Mouse (Mus musculus): ENCODE data around the gene Aldh1a3.
A peak's percentile ranks its signal among the peaks of the same experiment; 100 is the strongest.

Aldh1a3 gene

GRCm38 (mm10) chr7:66427437-66428161 lies at the start of gene Aldh1a3:
TSS of gene Aldh1a3 (minus strand) at chr7:66427517.
- no peak for DNase-seq (ENCODE audit: low read depth, low spot score)

- DNase-seq (ENCODE audit: low read depth, low spot score) = no peak
Observed at GRCm38 (mm10) chr7:66476289-66476688, 49.0 kb upstream of the Aldh1a3 start.

- no peak for DNase-seq (ENCODE audit: low read depth, low spot score)
Observed at GRCm38 (mm10) chr7:66471641-66472216, 44.4 kb upstream of the Aldh1a3 start.

DNA sequence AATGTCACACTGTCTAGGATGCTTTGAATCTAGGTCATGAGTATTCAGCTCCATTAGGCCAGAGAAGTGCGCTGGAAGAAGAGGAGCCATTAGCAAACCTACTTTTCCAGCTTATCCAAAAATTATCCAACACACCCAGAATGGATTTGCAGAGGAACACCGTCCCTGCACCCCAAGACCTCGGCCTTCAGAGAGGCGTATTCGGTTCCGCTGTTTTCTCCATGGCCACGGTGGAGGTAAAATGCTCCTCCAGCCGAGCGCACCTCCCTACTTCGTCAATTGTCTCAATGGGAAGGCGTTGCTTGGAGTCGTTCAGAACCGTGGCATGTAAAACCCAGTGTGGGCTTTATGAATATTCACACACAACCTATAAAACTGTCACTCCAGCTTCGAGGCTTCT lies 39.3 kb upstream of the Aldh1a3 start:
- no peak for DNase-seq (ENCODE audit: low read depth, low spot score)

GRCm38 (mm10) chr7:66465241-66465640 lies 37.9 kb upstream of the Aldh1a3 start:
- no peak for DNase-seq (ENCODE audit: low read depth, low spot score)

- DNase-seq (ENCODE audit: low read depth, low spot score) = no peak
Observed at GRCm38 (mm10) chr7:66463081-66463480, 35.8 kb upstream of the Aldh1a3 start.

- no peak for DNase-seq (ENCODE audit: low read depth, low spot score)
Observed at GRCm38 (mm10) chr7:66451622-66452295, 24.4 kb upstream of the Aldh1a3 start.

- DNase-seq (ENCODE audit: low read depth, low spot score) = peak; percentile 30
Observed at GRCm38 (mm10) chr7:66449971-66450752, 22.8 kb upstream of the Aldh1a3 start.

DNA sequence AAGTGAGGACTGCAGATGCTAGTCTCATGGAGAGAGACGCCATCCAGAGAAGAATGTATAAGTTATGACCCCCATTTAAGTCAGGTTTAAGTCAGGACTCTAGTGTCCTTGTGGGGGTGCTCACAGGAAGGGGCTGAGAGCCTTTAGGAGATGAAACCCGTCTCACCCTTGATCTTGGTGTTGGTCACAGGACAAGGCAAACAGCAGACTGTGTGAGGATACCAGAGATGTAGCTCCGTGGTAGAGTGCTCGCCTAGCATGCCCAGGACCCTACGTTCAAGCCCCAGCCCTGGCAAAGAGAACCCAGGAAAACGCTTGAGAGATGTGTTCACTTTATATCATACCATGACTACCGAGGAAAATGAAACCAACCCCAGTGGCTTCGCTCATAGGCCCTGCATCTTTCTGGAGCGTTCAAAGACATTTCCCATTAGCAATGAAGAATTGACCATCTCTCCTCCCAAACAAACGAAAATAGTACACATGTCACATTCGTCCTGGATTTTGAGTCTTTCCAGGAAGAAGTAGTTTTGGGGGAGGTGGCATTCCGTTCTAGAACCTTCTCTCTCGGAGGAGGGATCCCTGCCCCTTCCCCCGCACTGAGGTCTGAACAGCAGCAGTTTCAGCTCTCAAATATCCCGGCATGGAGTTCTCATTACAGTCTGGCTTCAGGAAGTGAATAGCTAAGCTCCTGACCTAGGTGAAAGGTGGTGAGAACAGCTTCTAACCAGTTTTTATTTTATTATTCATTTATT lies 21.6 kb upstream of the Aldh1a3 start:
- DNase-seq (ENCODE audit: low read depth, low spot score) = no peak

GRCm38 (mm10) chr7:66448304-66448703 lies 21.0 kb upstream of the Aldh1a3 start:
- no peak for DNase-seq (ENCODE audit: low read depth, low spot score)

DNA sequence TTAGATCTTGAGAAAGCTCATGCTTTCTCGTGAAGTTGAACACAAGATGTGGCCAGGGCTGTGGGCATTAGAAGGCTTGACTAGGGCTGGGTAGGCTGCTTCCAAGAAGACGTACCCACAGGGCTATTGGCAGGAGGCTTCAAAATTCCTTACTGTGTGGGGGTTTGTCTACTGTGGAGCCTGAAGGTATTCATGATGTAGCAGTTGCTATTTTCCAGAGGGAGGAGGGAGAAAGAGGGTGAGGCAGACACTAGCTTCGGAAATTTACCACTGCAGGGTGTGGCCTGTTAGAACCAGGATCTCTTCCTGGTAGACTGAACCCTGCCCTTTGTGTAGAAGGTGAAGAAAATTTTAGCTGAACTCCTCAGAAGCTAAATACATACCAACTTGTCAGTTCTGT lies 19.5 kb upstream of the Aldh1a3 start:
- DNase-seq (ENCODE audit: low read depth, low spot score) = no peak

DNA sequence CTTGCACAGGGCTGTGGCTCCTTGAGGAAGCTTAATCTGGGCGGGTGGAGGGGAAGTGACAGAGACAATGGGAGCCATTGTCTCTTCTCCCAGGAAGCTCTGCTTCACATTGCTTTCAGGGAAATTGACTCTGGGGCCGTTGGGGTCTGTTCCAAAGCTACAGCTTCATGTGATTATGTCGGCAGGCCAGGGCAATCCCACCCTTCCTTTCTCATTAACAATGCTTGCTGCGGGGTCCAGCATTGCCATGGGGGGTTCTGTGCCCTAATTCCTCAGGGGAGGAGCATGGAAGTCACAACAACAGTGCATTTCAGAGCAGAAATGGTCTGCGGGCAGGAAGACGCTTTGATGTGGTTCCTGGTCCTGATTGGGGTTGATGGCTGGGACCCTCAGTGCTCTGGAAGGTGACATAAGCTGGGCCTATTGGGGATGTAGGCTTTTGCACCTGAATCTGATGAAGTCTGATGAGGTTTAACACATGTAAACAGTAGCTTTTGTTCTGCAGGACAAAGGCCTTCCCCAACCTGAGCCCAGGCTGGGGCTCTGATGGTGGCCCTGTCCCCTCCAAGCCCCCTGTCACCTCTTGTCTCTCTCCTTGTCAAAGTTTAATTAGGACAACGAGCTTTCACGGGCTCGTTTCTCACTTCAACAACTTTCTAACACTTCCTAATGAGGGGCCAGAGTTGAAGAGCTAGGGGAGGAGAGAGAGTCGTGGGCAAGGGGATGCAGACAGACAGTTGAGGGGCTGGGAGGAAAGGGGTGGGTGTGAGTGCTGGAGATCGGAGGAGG lies 18.0 kb upstream of the Aldh1a3 start:
- no peak for DNase-seq (ENCODE audit: low read depth, low spot score)

- no peak for DNase-seq (ENCODE audit: low read depth, low spot score)
Observed at GRCm38 (mm10) chr7:66444706-66445105, 17.4 kb upstream of the Aldh1a3 start.

DNA sequence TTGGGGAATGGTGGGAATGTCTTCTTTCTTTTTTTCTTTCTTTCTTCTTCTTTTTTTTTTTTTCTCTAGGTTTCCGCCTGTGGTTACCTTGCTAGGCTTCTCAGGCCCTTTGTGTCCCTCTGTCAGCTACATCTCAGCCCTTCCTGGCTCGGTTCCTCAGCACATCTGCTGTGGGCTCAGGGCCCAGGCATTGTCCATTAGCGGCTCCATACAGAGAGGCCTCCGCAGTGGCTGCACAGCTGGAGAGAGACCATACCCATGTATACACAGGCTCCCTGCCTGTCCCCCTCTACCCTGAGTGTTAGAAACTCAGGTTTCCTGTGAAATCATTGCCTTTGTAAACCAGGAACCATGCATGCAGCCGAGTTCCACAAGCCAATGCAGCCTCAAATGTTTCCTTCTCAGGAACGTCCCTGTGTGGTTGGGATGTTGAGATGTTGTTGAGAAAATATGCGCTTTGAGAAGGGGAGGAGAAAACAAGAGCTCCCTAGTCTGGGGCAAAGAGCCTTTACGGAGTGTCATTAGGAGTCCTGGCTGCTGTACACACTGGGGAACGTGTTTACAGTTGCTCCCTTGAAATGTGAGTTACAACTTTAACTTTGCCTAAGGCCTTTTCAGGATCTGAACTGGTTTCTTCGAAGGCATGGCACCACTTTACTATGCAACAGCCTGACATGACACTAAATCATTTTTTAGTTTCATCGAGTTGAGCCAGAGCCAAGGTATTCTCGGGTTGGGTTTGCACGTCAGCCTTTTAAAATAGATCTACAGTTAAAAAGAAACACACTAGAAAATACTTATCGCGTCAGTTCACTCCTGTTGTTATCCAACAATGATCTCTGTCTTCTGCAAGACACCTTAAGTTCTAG lies 15.4 kb upstream of the Aldh1a3 start:
- DNase-seq (ENCODE audit: low read depth, low spot score) = no peak

- DNase-seq (ENCODE audit: low read depth, low spot score) = no peak
Observed at GRCm38 (mm10) chr7:66438787-66439669, 11.7 kb upstream of the Aldh1a3 start.

DNA sequence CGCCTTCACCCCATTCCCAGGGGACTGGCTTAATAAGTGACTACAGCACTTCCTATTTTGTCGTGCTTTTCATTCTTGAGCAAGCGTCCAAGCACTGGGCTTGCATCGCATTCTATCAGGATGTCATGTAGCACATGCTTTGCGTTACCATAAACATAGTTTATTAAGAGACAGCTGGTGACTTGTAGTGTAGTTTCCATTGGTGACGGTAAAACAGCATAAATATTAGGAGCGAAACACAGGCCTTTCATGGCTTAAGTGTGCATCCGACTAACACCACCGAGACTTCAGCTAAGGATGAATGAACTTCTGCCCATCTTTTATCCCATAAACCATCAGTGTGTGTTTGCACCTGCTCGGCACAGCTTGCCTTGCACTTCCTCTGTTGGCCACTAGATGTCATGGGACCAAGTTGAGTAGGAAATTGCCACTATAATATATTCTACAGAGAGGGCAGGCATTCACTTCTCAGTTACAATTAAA lies 7.2 kb upstream of the Aldh1a3 start:
- DNase-seq (ENCODE audit: low read depth, low spot score) = peak; percentile 66

DNA sequence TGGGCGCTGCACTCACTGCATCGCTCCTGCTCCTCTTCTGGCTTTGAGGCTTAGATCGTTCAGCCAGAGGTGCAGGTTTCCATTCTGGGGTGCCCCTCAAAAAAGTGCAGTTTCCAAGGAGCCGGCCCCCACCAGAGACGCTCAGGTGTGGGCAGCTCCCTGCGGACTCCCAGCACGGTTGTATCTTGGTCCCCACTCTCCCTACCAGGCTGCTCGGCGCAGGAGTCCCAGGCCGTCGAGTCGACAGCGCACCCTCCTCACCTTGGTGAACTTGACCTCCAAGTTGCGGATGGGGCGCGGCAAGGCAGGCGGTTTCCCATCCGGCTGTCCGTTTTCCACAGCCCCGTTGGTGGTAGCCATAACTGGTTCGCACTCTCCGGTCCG lies 272 bp downstream of the Aldh1a3 start:
- DNase-seq (ENCODE audit: low read depth, low spot score) = no peak

DNA sequence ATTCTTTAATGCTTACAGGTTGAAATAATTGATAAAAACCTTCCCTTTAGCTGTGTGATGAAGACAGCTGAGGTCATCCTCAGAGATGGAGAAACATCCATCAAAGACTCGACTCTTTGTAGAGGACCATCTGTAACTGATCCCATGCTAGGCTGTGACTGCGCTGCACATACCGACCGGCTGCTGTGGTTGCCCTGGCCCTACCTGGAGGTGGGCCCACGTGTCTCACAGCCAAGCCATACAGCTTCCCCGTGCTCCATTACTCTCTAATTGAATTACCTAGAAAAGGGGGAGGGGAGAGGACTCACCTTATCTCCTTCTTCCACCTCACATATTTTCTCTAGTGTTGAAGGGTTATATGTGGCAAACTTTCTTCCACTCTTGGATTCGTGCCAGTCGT lies 5.4 kb downstream of the Aldh1a3 start:
- no peak for DNase-seq (ENCODE audit: low read depth, low spot score)

GRCm38 (mm10) chr7:66418981-66419380 lies 8.3 kb downstream of the Aldh1a3 start:
- no peak for DNase-seq (ENCODE audit: low read depth, low spot score)

Data from CD4-positive, CD25-positive, alpha-beta regulatory T cell, adult 2 months (primary cell).